In genomic region chr14:9393271-9393771, GRCm38 (mm10) we compare ENCODE assay signal across 9 mouse cellular contexts.
DNase-seq lines count a peak whose midpoint lies in the region; ATAC-seq and TF ChIP-seq lines count a peak whose summit lies in the region.
"Had no signal": no experiment of that assay in that cellular context is flagged by ENCODE, and none has a peak within 500 bp of the region (broad histone marks: within the 10 kb centered on the region; RNA-seq: fewer than 3 reads in every experiment).

No protein-coding gene starts in this region.

- no peaks in the 10 kb centered on the region for H3K79me2 ChIP-seq in liver, adult 2 months (ENCODE audit: control insufficient read depth, insufficient read depth, low read length)

- DNase-seq in B cell, adult 2 months = peak; percentile 56 to 57
- DNase-seq in adrenal gland, postnatal 14 days = peak; percentile 82
- peak; percentile 71 for DNase-seq in embryonic facial prominence, embryonic 14.5 days (ENCODE audit: low spot score)
- peak; percentile 83 for DNase-seq in heart, embryonic 10.5 days (ENCODE audit: low spot score)
- peak; percentile 42 for DNase-seq in liver, adult 2 months (ENCODE audit: extremely low read depth, low read depth, low spot score)
- DNase-seq in thymus, postnatal 25 days = peak; percentile 33

- H3K9ac ChIP-seq in embryonic facial prominence, embryonic 14.5 days (ENCODE audit: low read depth, low read length) = no peak overlapping the region
- no peak overlapping the region for H3K9ac ChIP-seq in kidney, embryonic 14.5 days (ENCODE audit: low read depth, low read length)
- H3K9ac ChIP-seq in liver, adult 2 months (ENCODE audit: low read depth, low read length) = no peak overlapping the region
- H3K9ac ChIP-seq: embryonic facial prominence, embryonic 13.5 days had no signal

- H3K4me3 ChIP-seq in embryonic facial prominence, embryonic 14.5 days (ENCODE audit: low read depth, low read length) = no peak overlapping the region
- H3K4me3 ChIP-seq in heart, embryonic 10.5 days = no peak overlapping the region
- no peak overlapping the region for H3K4me3 ChIP-seq in kidney, embryonic 14.5 days (ENCODE audit: low read length)
- no peak overlapping the region for H3K4me3 ChIP-seq in liver, adult 2 months (ENCODE audit: insufficient read depth, low read depth, low read length)
- no peak overlapping the region for H3K4me3 ChIP-seq in olfactory bulb, adult 2 months (ENCODE audit: insufficient read depth, low read depth, low read length)
- H3K4me3 ChIP-seq: embryonic facial prominence, embryonic 13.5 days had no signal

- TF ChIP-seq POLR2A in liver, adult 2 months (IDR thresholded peaks at IDR 0.05; ENCODE audit: extremely low read depth, insufficient read depth, low read length) = no peak
- no peak for TF ChIP-seq POLR2A in olfactory bulb, adult 2 months (IDR thresholded peaks at IDR 0.05; ENCODE audit: insufficient read depth, low read depth, low read length)

- H3K4me1 ChIP-seq in embryonic facial prominence, embryonic 14.5 days (ENCODE audit: control insufficient read depth, insufficient read depth, low read length) = no peaks in the 10 kb centered on the region
- H3K4me1 ChIP-seq in heart, embryonic 10.5 days = 0 out of 2 replicates have a peak, but pooled peaks cover 4% of the 10 kb centered on the region
- H3K4me1 ChIP-seq in kidney, embryonic 14.5 days (ENCODE audit: control insufficient read depth, insufficient read depth, low read length) = no peaks in the 10 kb centered on the region
- H3K4me1 ChIP-seq in liver, adult 2 months (ENCODE audit: control insufficient read depth, insufficient read depth, low read length) = no peaks in the 10 kb centered on the region
- H3K4me1 ChIP-seq in olfactory bulb, adult 2 months (ENCODE audit: control insufficient read depth, insufficient read depth, low read length) = no peaks in the 10 kb centered on the region
- H3K4me1 ChIP-seq: embryonic facial prominence, embryonic 13.5 days had no signal

- no peak overlapping the region for H3K27ac ChIP-seq in embryonic facial prominence, embryonic 14.5 days (replicated peaks; ENCODE audit: low read depth, low read length)
- H3K27ac ChIP-seq in heart, embryonic 10.5 days = no peak overlapping the region
- H3K27ac ChIP-seq in kidney, embryonic 14.5 days (ENCODE audit: low read depth, low read length) = no peak overlapping the region
- H3K27ac ChIP-seq in liver, adult 2 months (replicated peaks; ENCODE audit: insufficient read depth, low read depth, low read length) = no peak overlapping the region
- no peak overlapping the region for H3K27ac ChIP-seq in olfactory bulb, adult 2 months (ENCODE audit: insufficient read depth, low read depth, low read length)
- H3K27ac ChIP-seq: embryonic facial prominence, embryonic 13.5 days had no signal

- ATAC-seq in embryonic facial prominence, embryonic 14.5 days (ENCODE audit: low read depth) = no peak
- peak; percentile 77; the same call in 1 of the 2 replicates for ATAC-seq in kidney, embryonic 14.5 days (ENCODE audit: low FRiP score, low TSS enrichment)

- H3K9me3 ChIP-seq in embryonic facial prominence, embryonic 14.5 days (ENCODE audit: control insufficient read depth, low read length) = no peaks in the 10 kb centered on the region; the same call in 1 of the 2 replicates
- H3K9me3 ChIP-seq in heart, embryonic 10.5 days = no peaks in the 10 kb centered on the region
- H3K9me3 ChIP-seq in kidney, embryonic 14.5 days (ENCODE audit: control insufficient read depth, low read length) = no peaks in the 10 kb centered on the region
- H3K9me3 ChIP-seq: embryonic facial prominence, embryonic 13.5 days had no signal

- 14% methylated on average over 4 of the region's 4 CpGs for WGBS in embryonic facial prominence, embryonic 14.5 days
- WGBS in heart, embryonic 10.5 days = 9% methylated on average over 4 of the region's 4 CpGs
- 19% methylated on average over 4 of the region's 4 CpGs for WGBS in kidney, embryonic 14.5 days
- 15% methylated on average over 4 of the region's 4 CpGs for WGBS in liver, adult 2 months
- WGBS in olfactory bulb, adult 2 months = 19% methylated on average over 4 of the region's 4 CpGs

- H3K36me3 ChIP-seq in embryonic facial prominence, embryonic 14.5 days (ENCODE audit: control insufficient read depth, insufficient read depth, low read length) = no peaks in the 10 kb centered on the region
- no peaks in the 10 kb centered on the region for H3K36me3 ChIP-seq in heart, embryonic 10.5 days
- no peaks in the 10 kb centered on the region for H3K36me3 ChIP-seq in kidney, embryonic 14.5 days (ENCODE audit: control insufficient read depth, insufficient read depth, low read length)
- H3K36me3 ChIP-seq in liver, adult 2 months (ENCODE audit: control insufficient read depth, insufficient read depth, low read length) = no peaks in the 10 kb centered on the region
- H3K36me3 ChIP-seq: embryonic facial prominence, embryonic 13.5 days had no signal

- H3K4me2 ChIP-seq in embryonic facial prominence, embryonic 14.5 days (ENCODE audit: low read depth, low read length) = no peak overlapping the region
- H3K4me2 ChIP-seq in kidney, embryonic 14.5 days (replicated peaks; ENCODE audit: low read depth, low read length) = no peak overlapping the region
- H3K4me2 ChIP-seq: embryonic facial prominence, embryonic 13.5 days had no signal

- TF ChIP-seq CTCF in liver, adult 2 months (IDR thresholded peaks at IDR 0.05; ENCODE audit: low read depth, low read length) = peak; percentile 87
- peak; percentile 64 for TF ChIP-seq CTCF in olfactory bulb, adult 2 months (IDR thresholded peaks at IDR 0.05; ENCODE audit: insufficient read depth, low read depth, low read length)

- H3K27me3 ChIP-seq in embryonic facial prominence, embryonic 14.5 days (replicated peaks; ENCODE audit: control insufficient read depth, insufficient read depth, low read length) = no peaks in the 10 kb centered on the region
- H3K27me3 ChIP-seq in heart, embryonic 10.5 days (ENCODE audit: insufficient read depth, poor library complexity, severe bottlenecking) = no peaks in the 10 kb centered on the region
- H3K27me3 ChIP-seq in kidney, embryonic 14.5 days (ENCODE audit: control insufficient read depth, insufficient read depth, low read length) = no peaks in the 10 kb centered on the region
- H3K27me3 ChIP-seq in liver, adult 2 months (ENCODE audit: control insufficient read depth, insufficient read depth, low read length) = no peaks in the 10 kb centered on the region
- H3K27me3 ChIP-seq: embryonic facial prominence, embryonic 13.5 days had no signal

Comparison
In these comparisons a context has a peak if more than half of its experiments do, and no peak if none do; other contexts are left out.
1. DNase-seq: peak in every context shown above with its lines; median percentile 83 in heart, embryonic 10.5 days; 82 in adrenal gland, postnatal 14 days; 71 in embryonic facial prominence, embryonic 14.5 days; 56 in B cell, adult 2 months; 42 in liver, adult 2 months; 33 in thymus, postnatal 25 days.